Mouse (Mus musculus): Measurements from ENCODE around the gene Nbea. TPM values are rescaled to one million over a fixed set of nuclear protein-coding genes. Genes with fewer than 3 reads are reported as not detected.

Gene Nbea
- total and polyA plus RNA-seq, 2 experiments from 2014 or later: 6.0 to 17.3 TPM

GRCm38 (mm10) chr3:55786835-55787486, 396.5 kb downstream of the Nbea start:
- Histone ChIP-seq H3K27me3 (ENCODE audit: control insufficient read depth, insufficient read depth, low read length) (peaks cover 45% of the 10 kb centered on the region), H3K9me3 (replicated peaks; ENCODE audit: control insufficient read depth, low read length) (no peaks in the 10 kb centered on the region; the same call in 1 of the 2 replicates), H3K27ac (ENCODE audit: low read depth) (peak overlapping the region; percentile 60), H3K4me1 (ENCODE audit: control insufficient read depth, insufficient read depth) (no peaks in the 10 kb centered on the region), H3K4me2 (ENCODE audit: low read depth, low read length) (peak overlapping the region; percentile 64), H3K4me3 (ENCODE audit: low read depth, low read length) (peak overlapping the region; percentile 52), H3K36me3 (replicated peaks; ENCODE audit: control insufficient read depth, insufficient read depth, low read length) (no peaks in the 10 kb centered on the region; the same call in 1 of the 2 replicates), H3K9ac (replicated peaks; ENCODE audit: low read depth, low read length) (peak overlapping the region; percentile 64)
- no peak for TF ChIP-seq EP300 (IDR thresholded peaks at IDR 0.05; ENCODE audit: low read depth)
- no peak for TF ChIP-seq CTCF (IDR thresholded peaks at IDR 0.05; ENCODE audit: low read depth)
- no peak for DNase-seq (ENCODE audit: low spot score)
- WGBS: 69% methylated on average over 17 of the region's 17 CpGs
- ATAC-seq (ENCODE audit: insufficient read depth, low read depth): no peak

- H3K4me2 ChIP-seq (ENCODE audit: low read depth, low read length): no peak overlapping the region
- H3K4me3 ChIP-seq (ENCODE audit: low read depth, low read length): no peak overlapping the region
- no peaks in the 10 kb centered on the region; the same call in 1 of the 2 replicates for H3K36me3 ChIP-seq (replicated peaks; ENCODE audit: control insufficient read depth, insufficient read depth, low read length)
- DNase-seq (ENCODE audit: low spot score): no peak
- no peak overlapping the region for H3K9ac ChIP-seq (replicated peaks; ENCODE audit: low read depth, low read length)
- H3K9me3 ChIP-seq (replicated peaks; ENCODE audit: control insufficient read depth, low read length): no peaks in the 10 kb centered on the region; the same call in 1 of the 2 replicates
- H3K4me1 ChIP-seq (ENCODE audit: control insufficient read depth, insufficient read depth): no peaks in the 10 kb centered on the region
- no peak for ATAC-seq (ENCODE audit: insufficient read depth, low read depth)
- no peak overlapping the region for H3K27ac ChIP-seq (ENCODE audit: low read depth)
- TF ChIP-seq EP300 (IDR thresholded peaks at IDR 0.05; ENCODE audit: low read depth) (no peak), CTCF (IDR thresholded peaks at IDR 0.05; ENCODE audit: low read depth) (no peak)
- 79% methylated on average over 3 of the region's 3 CpGs for WGBS
- peaks cover 53% of the 10 kb centered on the region for H3K27me3 ChIP-seq (ENCODE audit: control insufficient read depth, insufficient read depth, low read length)
Observed at GRCm38 (mm10) chr3:55785981-55786725, 397.3 kb downstream of the Nbea start.

- ATAC-seq (ENCODE audit: insufficient read depth, low read depth): no peak
- TF ChIP-seq EP300 (IDR thresholded peaks at IDR 0.05; ENCODE audit: low read depth) (no peak), CTCF (IDR thresholded peaks at IDR 0.05; ENCODE audit: low read depth) (no peak)
Observed at GRCm38 (mm10) chr3:55785266-55785980, 398.1 kb downstream of the Nbea start.

DNA sequence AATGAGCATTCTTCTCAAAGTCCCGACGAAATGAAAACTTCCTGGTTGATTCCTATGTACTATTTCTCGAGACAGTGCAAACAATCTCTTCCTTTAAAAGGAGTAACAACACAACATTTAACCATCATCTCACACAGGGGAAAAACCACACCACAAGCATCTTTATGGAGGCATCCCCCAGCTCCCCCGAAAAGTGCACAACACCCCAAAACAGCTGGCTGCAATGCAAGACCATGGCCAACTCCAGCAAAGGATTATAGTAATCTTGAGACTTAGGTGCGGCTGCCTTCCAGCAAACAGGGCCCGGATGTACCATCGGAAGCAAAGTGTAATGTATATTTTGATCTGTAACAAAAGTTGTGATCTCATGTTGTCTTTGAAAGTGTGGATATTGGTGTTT, 399.4 kb downstream of the Nbea start:
- TF ChIP-seq EP300 (IDR thresholded peaks at IDR 0.05; ENCODE audit: low read depth): no peak
- TF ChIP-seq CTCF (IDR thresholded peaks at IDR 0.05; ENCODE audit: low read depth): no peak
- Histone ChIP-seq H3K9ac (replicated peaks; ENCODE audit: low read depth, low read length) (no peak overlapping the region), H3K4me3 (ENCODE audit: low read depth, low read length) (peak overlapping the region; percentile 49), H3K36me3 (replicated peaks; ENCODE audit: control insufficient read depth, insufficient read depth, low read length) (no peaks in the 10 kb centered on the region; the same call in 1 of the 2 replicates), H3K27me3 (ENCODE audit: control insufficient read depth, insufficient read depth, low read length) (peaks cover 70% of the 10 kb centered on the region), H3K4me2 (ENCODE audit: low read depth, low read length) (peak overlapping the region; percentile 69), H3K27ac (ENCODE audit: low read depth) (no peak overlapping the region), H3K9me3 (replicated peaks; ENCODE audit: control insufficient read depth, low read length) (no peaks in the 10 kb centered on the region; the same call in 1 of the 2 replicates), H3K4me1 (ENCODE audit: control insufficient read depth, insufficient read depth) (peaks cover 7% of the 10 kb centered on the region; the same call in 1 of the 2 replicates)
- ATAC-seq (ENCODE audit: insufficient read depth, low read depth) (no peak), DNase-seq (ENCODE audit: low spot score) (no peak)
- WGBS: 42% methylated on average over 7 of the region's 7 CpGs

More at GRCm38 (mm10) chr3:55785266-55785980, 398.1 kb downstream of the Nbea start:
- Histone ChIP-seq H3K4me1 (ENCODE audit: control insufficient read depth, insufficient read depth) (peaks cover 5% of the 10 kb centered on the region; the same call in 1 of the 2 replicates), H3K9me3 (replicated peaks; ENCODE audit: control insufficient read depth, low read length) (no peaks in the 10 kb centered on the region; the same call in 1 of the 2 replicates), H3K4me2 (ENCODE audit: low read depth, low read length) (no peak overlapping the region), H3K36me3 (replicated peaks; ENCODE audit: control insufficient read depth, insufficient read depth, low read length) (no peaks in the 10 kb centered on the region; the same call in 1 of the 2 replicates), H3K4me3 (ENCODE audit: low read depth, low read length) (no peak overlapping the region), H3K27me3 (ENCODE audit: control insufficient read depth, insufficient read depth, low read length) (peaks cover 60% of the 10 kb centered on the region), H3K9ac (replicated peaks; ENCODE audit: low read depth, low read length) (no peak overlapping the region), H3K27ac (ENCODE audit: low read depth) (no peak overlapping the region)
- 88% methylated on average over 4 of the region's 4 CpGs for WGBS
- DNase-seq (ENCODE audit: low spot score): no peak

Measured in heart, postnatal 0 days (tissue).